Mouse (Mus musculus) midbrain, postnatal 0 days (tissue): Measurements from ENCODE around the gene Hfe. TPM values are rescaled to one million over a fixed set of nuclear protein-coding genes. Genes with fewer than 3 reads are reported as not detected.

Experiments
- ATAC-seq: fragments of 200-750 bp; cut with Nextera tagmentation; 2 replicates; pipeline ENCODE4 v1.8.0; 2017; ENCODE audit warnings: moderate number of reproducible peaks, mild to moderate bottlenecking, moderate TSS enrichment, moderate library complexity; ENCODE audit not compliant: low FRiP score
- DNase-seq: peaks from one replicate; pipeline ENCODE4 v3.0.0-alpha.2; 2015; ENCODE audit warnings: low spot score
- H3K27ac ChIP-seq: fragments of 300-500 bp; sonication (generic); 2 replicates; pipeline ENCODE4 v1.5.1; 2014; ENCODE audit warnings: low read depth, mild to moderate bottlenecking, low read length, mixed read lengths
- H3K27me3 ChIP-seq: fragments of 300-500 bp; sonication (generic); 2 replicates; pipeline ENCODE4 v1.6.1; 2014; ENCODE audit warnings: low read length, control low read depth, mixed read lengths; ENCODE audit not compliant: insufficient read depth
- H3K36me3 ChIP-seq: fragments of 300-500 bp; sonication (generic); 2 replicates; pipeline ENCODE4 v1.6.1; 2014; ENCODE audit warnings: low read length, control low read depth, mixed read lengths; ENCODE audit not compliant: insufficient read depth
- H3K4me1 ChIP-seq: fragments of 300-500 bp; sonication (generic); 2 replicates; pipeline ENCODE4 v1.6.1; 2014; ENCODE audit warnings: mild to moderate bottlenecking, control low read depth, antibody characterized with exemption, low read length, mixed read lengths; ENCODE audit not compliant: insufficient read depth
- H3K4me2 ChIP-seq: fragments of 300-500 bp; sonication (generic); 2 replicates; pipeline ENCODE4 v1.6.1; 2014; ENCODE audit warnings: low read depth, mild to moderate bottlenecking, low read length, mixed read lengths; ENCODE audit not compliant: poor library complexity, severe bottlenecking
- H3K4me3 ChIP-seq: fragments of 300-500 bp; sonication (generic); 2 replicates; pipeline ENCODE4 v1.5.1; 2014; ENCODE audit warnings: low read depth, mild to moderate bottlenecking, low read length, moderate library complexity
- H3K9ac ChIP-seq: fragments of 300-500 bp; sonication (generic); replicated peaks from 2 replicates; pipeline ENCODE4 v1.6.1; 2014; ENCODE audit warnings: mild to moderate bottlenecking, low read length, moderate library complexity, mixed read lengths; ENCODE audit not compliant: poor library complexity, severe bottlenecking
- H3K9me3 ChIP-seq: fragments of 300-500 bp; sonication (generic); 2 replicates; pipeline ENCODE4 v1.6.1; 2016; ENCODE audit warnings: low read length, control low read depth
- CTCF ChIP-seq: IDR thresholded peaks from 2 replicates; pipeline ENCODE4 v1.5.1; 2016; ENCODE audit warnings: antibody characterized with exemption, mild to moderate bottlenecking
- WGBS: fragments of 180-500 bp; shearing (Covaris S2); extraction: QIAGEN DNeasy Blood & Tissue Kit; methylation state at CpG from one replicate; pipeline ENCODE4 v1.1.7; 2014; 5-methylcytosine and 5-hydroxymethylcytosine counted together
- polyA plus RNA-seq: library from polyadenylated mRNA; unstranded; fragments of >200 nt; fragmentation: Nextera tagmentation; extraction: Ambion mirVana; gene quantifications from 2 replicates; pipeline ENCODE4 v1.2.1, GENCODE M21; 2015
- total RNA-seq: library from RNA; depleted of rRNA; stranded (reverse); fragments of >200 nt; gene quantifications from 2 replicates; pipeline ENCODE4 v1.2.3, GENCODE M21; 2014

Hfe gene
- total and polyA plus RNA-seq, 2 experiments from 2014 or later = 1.8 to 4.0 TPM

DNA sequence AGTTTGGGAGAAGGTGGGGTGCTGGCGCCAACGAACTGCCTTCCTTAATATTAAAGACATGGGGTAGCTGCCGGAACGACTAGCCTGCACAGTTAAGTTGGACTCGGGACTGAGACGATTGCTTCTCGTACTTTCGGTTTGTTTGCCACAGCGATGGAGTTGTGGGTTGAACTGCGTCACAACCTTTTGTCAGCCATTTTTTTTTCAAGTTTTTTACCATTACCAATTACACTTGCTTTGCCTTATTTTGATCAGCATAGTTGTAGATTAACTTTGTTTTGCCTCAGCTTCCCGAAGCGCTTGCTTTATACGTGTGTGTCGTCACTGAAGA, 29.2 kb upstream of the Hfe start:
- 1% methylated on average over 14 of the region's 14 CpGs for WGBS
- no peak for TF ChIP-seq CTCF

DNA sequence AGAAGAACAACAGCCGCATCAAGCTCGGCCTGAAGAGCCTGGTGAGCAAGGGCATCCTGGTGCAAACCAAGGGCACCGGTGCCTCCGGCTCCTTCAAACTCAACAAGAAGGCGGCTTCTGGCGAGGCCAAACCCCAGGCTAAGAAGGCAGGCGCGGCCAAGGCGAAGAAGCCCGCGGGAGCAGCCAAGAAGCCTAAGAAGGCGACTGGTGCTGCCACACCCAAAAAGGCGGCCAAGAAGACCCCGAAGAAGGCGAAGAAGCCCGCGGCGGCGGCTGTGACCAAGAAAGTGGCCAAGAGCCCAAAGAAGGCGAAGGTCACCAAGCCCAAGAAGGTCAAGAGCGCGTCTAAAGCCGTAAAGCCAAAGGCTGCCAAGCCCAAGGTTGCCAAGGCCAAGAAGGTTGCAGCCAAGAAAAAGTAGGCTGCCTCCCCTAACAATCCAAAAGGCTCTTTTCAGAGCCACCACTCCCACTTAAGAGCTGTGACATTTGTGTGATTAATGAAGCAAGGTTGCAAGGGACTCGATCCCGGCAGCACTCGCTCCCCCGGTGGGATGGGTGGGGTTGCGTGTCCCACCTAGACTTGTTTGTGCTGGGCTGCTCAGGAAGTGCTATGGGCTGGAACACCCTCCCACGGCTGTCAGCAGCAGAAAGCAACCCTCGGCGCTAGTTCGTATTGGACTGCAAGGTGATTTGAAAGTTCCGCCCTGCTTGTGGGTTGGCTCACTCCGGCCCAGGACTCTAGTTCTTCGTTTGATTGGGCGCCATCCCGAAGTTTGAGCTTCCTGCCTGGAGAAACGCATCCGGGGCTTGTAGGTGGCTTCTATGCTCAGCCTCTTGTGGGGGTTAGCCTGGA, 28.6 kb upstream of the Hfe start:
- no peak for TF ChIP-seq CTCF
- H3K27me3 ChIP-seq = no peaks in the 10 kb centered on the region
- H3K27ac ChIP-seq = peak overlapping the region; percentile 78
- peak overlapping the region; percentile 99 for H3K4me2 ChIP-seq
- no peaks in the 10 kb centered on the region for H3K9me3 ChIP-seq
- ATAC-seq (peak; percentile 89), DNase-seq (peak; percentile 97)
- no peaks in the 10 kb centered on the region for H3K4me1 ChIP-seq
- WGBS = 1% methylated on average over 39 of the region's 39 CpGs
- peak overlapping the region; percentile 55 for H3K9ac ChIP-seq
- H3K36me3 ChIP-seq = no peaks in the 10 kb centered on the region
- peak overlapping the region; percentile 56 for H3K4me3 ChIP-seq

More for the DNA sequence above, 29.2 kb upstream of the Hfe start:
- Histone ChIP-seq H3K27me3 (no peaks in the 10 kb centered on the region), H3K4me3 (peak overlapping the region; percentile 56), H3K4me2 (peak overlapping the region; percentile 99), H3K9ac (peak overlapping the region; percentile 55; the same call in 1 of the 2 replicates), H3K9me3 (no peaks in the 10 kb centered on the region), H3K36me3 (no peaks in the 10 kb centered on the region), H3K27ac (peak overlapping the region; percentile 44), H3K4me1 (no peaks in the 10 kb centered on the region)
- ATAC-seq = no peak; the same call in 1 of the 2 replicates
- no peak for DNase-seq

DNA sequence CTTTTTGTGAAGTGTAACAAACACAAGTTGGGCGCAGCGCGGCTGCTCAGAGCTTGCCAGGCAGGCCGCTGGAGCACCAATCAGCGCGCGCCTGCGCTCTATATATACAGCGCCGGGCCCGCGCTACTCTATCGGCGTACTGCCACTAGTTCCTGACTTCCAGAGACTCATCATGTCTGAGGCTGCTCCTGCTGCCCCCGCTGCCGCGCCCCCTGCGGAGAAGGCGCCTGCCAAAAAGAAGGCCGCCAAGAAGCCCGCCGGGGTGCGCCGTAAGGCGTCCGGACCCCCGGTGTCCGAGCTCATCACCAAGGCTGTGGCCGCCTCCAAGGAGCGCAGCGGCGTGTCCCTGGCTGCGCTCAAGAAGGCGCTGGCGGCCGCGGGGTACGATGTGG, 28.0 kb upstream of the Hfe start, which contains the start of gene Hist1h1c:
Hist1h1c (plus strand) TSS at position 132 of the 392 bp plus-strand sequence.
- Histone ChIP-seq H3K4me2 (peak within 1 kb of the TSS; percentile 99), H3K36me3 (no peaks in the 10 kb centered on the region), H3K27me3 (no peaks in the 10 kb centered on the region), H3K4me1 (no peaks in the 10 kb centered on the region), H3K27ac (peak within 1 kb of the TSS; percentile 78), H3K4me3 (peak within 1 kb of the TSS; percentile 56), H3K9ac (peak within 1 kb of the TSS; percentile 55), H3K9me3 (no peaks in the 10 kb centered on the region)
- ATAC-seq = peak; percentile 94
- DNase-seq = peak; percentile 93
- no peak for TF ChIP-seq CTCF
- WGBS = under 1% methylated on average over 30 of the region's 38 CpGs

DNA sequence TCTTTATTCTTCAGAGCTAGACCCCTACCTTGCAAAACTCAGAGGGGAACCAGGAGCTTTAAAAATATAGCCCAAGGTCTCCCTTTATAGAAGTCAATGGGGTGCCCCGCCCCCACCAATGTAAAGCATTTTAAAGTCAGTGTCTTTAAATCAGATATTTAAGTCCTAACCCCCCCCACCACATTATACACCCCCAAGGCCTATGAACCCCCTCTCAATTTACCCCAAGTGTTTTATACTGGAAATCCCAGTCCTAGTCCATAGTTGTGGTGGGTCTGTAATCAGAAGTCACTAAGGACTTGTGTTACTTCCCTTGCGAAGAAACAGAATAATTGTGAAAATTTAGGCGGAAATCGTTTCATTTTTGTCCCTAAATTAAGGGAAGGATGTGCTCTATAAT, 27.4 kb upstream of the Hfe start:
- Histone ChIP-seq H3K4me2 (peak overlapping the region; percentile 99), H3K9me3 (no peaks in the 10 kb centered on the region), H3K9ac (peak overlapping the region; percentile 55; the same call in 1 of the 2 replicates), H3K4me1 (no peaks in the 10 kb centered on the region), H3K4me3 (peak overlapping the region; percentile 56), H3K27ac (peak overlapping the region; percentile 78), H3K27me3 (no peaks in the 10 kb centered on the region), H3K36me3 (no peaks in the 10 kb centered on the region)
- no peak for TF ChIP-seq CTCF
- 24% methylated on average over 4 of the region's 4 CpGs for WGBS
- ATAC-seq (no peak), DNase-seq (no peak)

DNA sequence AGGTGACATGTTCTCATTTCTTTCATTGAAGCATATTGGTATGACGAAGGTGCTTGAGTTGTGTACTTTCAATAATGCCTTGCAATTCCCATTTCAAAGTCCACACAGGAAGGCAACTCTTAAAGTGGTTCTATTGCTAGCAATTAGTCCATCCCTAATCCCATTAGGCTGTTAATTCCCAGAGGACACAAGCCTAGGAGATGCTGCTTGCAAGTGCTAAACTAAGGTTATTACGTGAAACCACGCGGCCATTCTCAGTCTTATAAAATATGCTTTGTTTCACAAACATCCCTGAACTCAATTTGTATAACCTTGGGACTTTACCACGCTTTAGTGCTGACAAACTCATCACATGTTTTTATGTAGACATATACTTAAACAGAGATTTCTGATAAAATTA, 26.4 kb upstream of the Hfe start:
- Histone ChIP-seq H3K4me1 (no peaks in the 10 kb centered on the region), H3K9ac (no peak overlapping the region), H3K4me2 (no peak overlapping the region), H3K27me3 (no peaks in the 10 kb centered on the region), H3K4me3 (no peak overlapping the region), H3K9me3 (no peaks in the 10 kb centered on the region), H3K27ac (no peak overlapping the region), H3K36me3 (no peaks in the 10 kb centered on the region)
- ATAC-seq (no peak), DNase-seq (no peak)
- WGBS = 65% methylated on average over 5 of the region's 5 CpGs
- no peak for TF ChIP-seq CTCF

DNA sequence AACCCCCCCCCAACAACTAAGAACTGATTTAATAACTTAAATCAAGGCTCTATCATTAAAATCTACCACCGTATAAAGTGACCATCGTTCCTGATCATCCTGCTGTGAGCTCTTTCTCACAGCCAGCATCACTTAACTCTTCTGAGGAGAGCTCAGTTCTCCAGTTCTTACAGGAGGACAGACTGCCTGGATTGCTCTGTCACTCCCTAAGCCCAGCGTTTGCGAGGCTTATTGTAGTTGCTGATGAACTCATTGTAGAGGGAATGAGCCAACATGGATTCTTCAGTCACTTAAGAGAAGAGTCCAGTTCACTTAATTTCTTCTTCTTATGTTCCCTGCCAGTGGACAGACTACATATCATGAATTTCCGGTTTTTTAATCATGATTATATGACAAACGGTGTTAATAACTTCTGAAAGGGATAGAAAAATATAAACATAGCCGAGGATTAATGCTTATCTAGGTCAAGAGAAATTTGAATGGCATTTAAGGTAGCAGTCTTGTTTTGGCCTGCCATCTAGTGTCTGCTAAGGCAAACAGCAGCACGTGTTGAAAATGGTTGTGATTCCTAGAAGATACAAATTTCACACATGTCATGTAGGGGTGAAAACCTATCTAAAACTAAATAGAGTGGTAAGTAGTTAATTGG, 21.6 kb upstream of the Hfe start:
- Histone ChIP-seq H3K9ac (no peak overlapping the region), H3K4me1 (no peaks in the 10 kb centered on the region), H3K9me3 (no peaks in the 10 kb centered on the region), H3K36me3 (no peaks in the 10 kb centered on the region), H3K27me3 (no peaks in the 10 kb centered on the region), H3K27ac (no peak overlapping the region), H3K4me3 (no peak overlapping the region), H3K4me2 (no peak overlapping the region)
- ATAC-seq = 0 out of 2 replicates have a peak, but pooled peaks have one; percentile 66
- peak; percentile 91 for TF ChIP-seq CTCF
- 21% methylated on average over 8 of the region's 8 CpGs for WGBS
- DNase-seq = peak; percentile 69
